Mouse (Mus musculus): ENCODE measurements around the gene Synrg. TPM values are rescaled to one million over a fixed set of nuclear protein-coding genes. Genes with fewer than 3 reads are reported as not detected.

Gene Synrg
- polyA plus RNA-seq, 1 experiment from 2014 or later, result 11.6 TPM

DNA sequence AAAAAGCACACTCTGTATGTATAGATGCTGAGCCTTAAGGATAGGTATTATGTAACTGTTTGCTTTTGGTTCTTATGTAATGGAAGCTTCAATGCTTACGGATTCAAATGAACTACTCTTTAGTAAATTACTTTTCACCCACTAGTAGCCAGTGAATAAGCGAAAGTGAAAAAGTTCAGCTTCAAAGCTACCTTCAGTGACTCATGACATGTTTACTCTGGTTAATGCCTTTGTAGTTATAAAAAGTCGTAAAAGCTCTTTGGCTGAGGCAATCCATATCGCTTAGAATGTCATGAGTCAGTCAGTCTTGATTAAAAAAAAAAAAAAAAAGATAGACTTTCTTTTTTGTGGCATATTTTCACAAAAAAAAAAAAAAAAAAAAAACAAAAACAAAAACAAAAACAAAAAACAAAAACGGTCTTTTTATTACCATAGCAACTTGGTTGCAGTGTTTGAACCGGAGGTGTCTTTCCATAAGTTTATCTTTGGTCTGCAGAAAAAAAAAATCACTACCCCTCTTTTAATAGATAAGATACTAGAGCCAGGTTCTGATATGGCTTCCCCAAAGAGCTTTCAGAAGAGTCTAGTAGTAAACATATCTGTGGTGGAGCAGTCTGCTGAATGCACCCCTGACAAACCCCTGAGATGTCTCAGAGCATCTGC lies 52.0 kb downstream of the Synrg start:
- no peak overlapping the region for H3K4me3 ChIP-seq (ENCODE audit: low read length)
- no peak overlapping the region for H3K4me2 ChIP-seq (replicated peaks; ENCODE audit: low read depth, low read length)
- peaks cover 6% of the 10 kb centered on the region; the same call in 1 of the 2 replicates for H3K36me3 ChIP-seq (ENCODE audit: control insufficient read depth, insufficient read depth, low read length)
- 76% methylated on average over 6 of the region's 6 CpGs for whole genome bisulfite sequencing
- H3K4me1 ChIP-seq (ENCODE audit: control insufficient read depth, insufficient read depth, low read length), result no peaks in the 10 kb centered on the region
- H3K27me3 ChIP-seq (ENCODE audit: control insufficient read depth, insufficient read depth, low read length), result no peaks in the 10 kb centered on the region
- no peak for ATAC-seq (ENCODE audit: low FRiP score, low TSS enrichment)
- H3K9me3 ChIP-seq (ENCODE audit: control insufficient read depth, low read length), result no peaks in the 10 kb centered on the region
- no peak overlapping the region for H3K9ac ChIP-seq (ENCODE audit: low read depth, low read length)
- no peak overlapping the region for H3K27ac ChIP-seq (ENCODE audit: low read depth, low read length)

DNA sequence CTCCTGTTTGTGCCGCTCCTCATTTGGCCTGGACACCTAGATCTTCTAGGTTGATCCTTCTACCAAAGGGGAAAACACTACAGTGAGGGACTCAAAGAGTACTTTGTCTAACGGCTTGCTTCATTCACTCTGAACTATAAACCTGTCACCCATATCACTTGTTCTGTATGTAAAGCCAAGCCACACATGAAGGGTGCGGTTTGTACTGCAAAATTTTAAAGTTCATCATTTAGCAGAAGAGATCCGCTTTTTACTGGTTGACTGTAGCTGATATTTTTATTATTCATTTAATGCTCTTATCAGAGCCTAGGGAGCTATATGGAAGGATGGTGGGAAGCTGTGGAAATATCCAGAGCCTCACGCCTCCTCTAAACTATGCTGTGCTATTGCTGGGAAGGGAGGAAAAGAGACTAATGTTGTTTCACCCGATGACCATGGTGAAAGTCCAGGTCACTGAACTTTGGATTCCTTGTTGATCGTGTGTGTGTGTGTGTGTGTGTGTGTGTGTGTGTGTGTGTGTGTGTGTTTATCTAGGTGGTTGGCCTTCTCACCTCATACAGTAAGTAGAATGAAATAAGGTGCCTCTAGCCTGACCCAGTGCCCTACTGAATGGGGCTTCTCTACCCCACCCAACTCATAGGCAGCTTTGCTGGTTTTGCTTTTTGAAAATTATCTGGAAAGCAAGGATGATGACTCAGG lies 52.7 kb downstream of the Synrg start:
- WGBS, result 69% methylated on average over 7 of the region's 7 CpGs
- no peak for ATAC-seq (ENCODE audit: low FRiP score, low TSS enrichment)

DNA sequence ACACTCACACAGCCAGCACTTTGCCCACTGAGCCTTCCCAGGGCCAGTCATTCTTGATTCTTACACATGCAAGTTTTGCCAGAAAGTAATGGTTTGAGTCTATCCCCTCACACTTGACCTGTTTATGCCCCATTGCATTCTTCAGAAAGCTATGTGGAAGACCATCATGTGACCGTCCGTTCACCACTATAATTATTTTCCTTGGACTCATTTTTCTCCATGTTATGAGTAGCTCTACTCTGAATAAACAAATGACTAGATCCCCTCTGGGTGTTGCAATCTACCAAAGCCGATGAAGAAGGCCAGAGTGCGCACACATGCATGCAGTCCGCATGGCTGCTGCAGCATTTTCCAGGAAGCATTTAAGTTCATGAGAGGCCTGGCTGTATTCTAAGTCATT lies 63.0 kb downstream of the Synrg start:
- WGBS, result 88% methylated on average over 5 of the region's 5 CpGs
- Histone ChIP-seq H3K4me1 (ENCODE audit: control insufficient read depth, insufficient read depth, low read length) (no peaks in the 10 kb centered on the region), H3K27me3 (ENCODE audit: control insufficient read depth, insufficient read depth, low read length) (no peaks in the 10 kb centered on the region), H3K4me2 (replicated peaks; ENCODE audit: low read depth, low read length) (no peak overlapping the region), H3K27ac (ENCODE audit: low read depth, low read length) (no peak overlapping the region), H3K9me3 (ENCODE audit: control insufficient read depth, low read length) (no peaks in the 10 kb centered on the region), H3K4me3 (ENCODE audit: low read length) (no peak overlapping the region), H3K9ac (ENCODE audit: low read depth, low read length) (no peak overlapping the region), H3K36me3 (ENCODE audit: control insufficient read depth, insufficient read depth, low read length) (peaks cover 42% of the 10 kb centered on the region)
- ATAC-seq (ENCODE audit: low FRiP score, low TSS enrichment), result no peak

More for the DNA sequence above, 52.7 kb downstream of the Synrg start:
- Histone ChIP-seq H3K27ac (ENCODE audit: low read depth, low read length) (no peak overlapping the region), H3K27me3 (ENCODE audit: control insufficient read depth, insufficient read depth, low read length) (no peaks in the 10 kb centered on the region), H3K4me3 (ENCODE audit: low read length) (no peak overlapping the region), H3K4me1 (ENCODE audit: control insufficient read depth, insufficient read depth, low read length) (no peaks in the 10 kb centered on the region), H3K36me3 (ENCODE audit: control insufficient read depth, insufficient read depth, low read length) (peaks cover 6% of the 10 kb centered on the region; the same call in 1 of the 2 replicates), H3K4me2 (replicated peaks; ENCODE audit: low read depth, low read length) (no peak overlapping the region), H3K9me3 (ENCODE audit: control insufficient read depth, low read length) (no peaks in the 10 kb centered on the region), H3K9ac (ENCODE audit: low read depth, low read length) (no peak overlapping the region)

DNA sequence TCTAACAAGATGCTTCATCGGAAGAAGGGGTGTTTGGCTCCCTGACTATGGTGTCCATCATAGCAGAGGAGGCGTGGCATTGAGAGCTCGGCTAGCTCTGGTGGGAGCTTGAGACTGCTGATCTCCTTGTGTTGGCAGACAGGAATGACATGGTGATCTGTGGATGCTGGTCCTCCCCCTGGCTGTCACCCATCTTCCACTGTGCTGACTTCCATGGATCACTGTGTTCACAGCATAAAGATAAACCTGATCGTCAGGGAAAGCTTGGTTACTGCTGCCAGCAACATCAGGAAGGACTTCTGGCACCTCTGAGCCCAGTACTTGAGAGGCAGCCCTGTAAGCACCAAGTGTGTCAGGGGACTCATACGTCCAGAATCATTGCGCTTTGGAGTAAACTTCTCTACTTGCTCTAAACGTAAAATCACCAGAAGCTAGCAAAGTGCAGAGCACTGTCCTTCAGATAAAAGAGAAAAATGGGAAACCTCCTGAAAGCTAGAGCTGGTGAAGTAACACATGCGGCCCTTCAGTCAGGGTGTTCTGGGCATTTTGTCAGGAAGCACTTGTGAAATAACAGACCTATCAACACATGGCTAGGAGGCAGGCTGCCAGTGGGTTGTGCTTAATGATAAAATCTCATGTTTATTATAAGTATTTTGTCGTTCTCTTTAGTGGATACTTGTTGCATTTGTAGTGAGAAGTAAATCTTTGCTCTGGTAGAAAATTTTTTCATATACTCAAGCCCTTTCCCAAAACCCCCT lies 64.2 kb downstream of the Synrg start:
- no peaks in the 10 kb centered on the region for H3K27me3 ChIP-seq (ENCODE audit: control insufficient read depth, insufficient read depth, low read length)
- no peak for ATAC-seq (ENCODE audit: low FRiP score, low TSS enrichment)
- peaks cover 43% of the 10 kb centered on the region for H3K36me3 ChIP-seq (ENCODE audit: control insufficient read depth, insufficient read depth, low read length)
- H3K9me3 ChIP-seq (ENCODE audit: control insufficient read depth, low read length), result no peaks in the 10 kb centered on the region
- no peak overlapping the region for H3K4me2 ChIP-seq (replicated peaks; ENCODE audit: low read depth, low read length)
- H3K4me1 ChIP-seq (ENCODE audit: control insufficient read depth, insufficient read depth, low read length), result no peaks in the 10 kb centered on the region
- H3K27ac ChIP-seq (ENCODE audit: low read depth, low read length), result no peak overlapping the region
- no peak overlapping the region for H3K4me3 ChIP-seq (ENCODE audit: low read length)
- WGBS, result 78% methylated on average over 9 of the region's 9 CpGs
- no peak overlapping the region for H3K9ac ChIP-seq (ENCODE audit: low read depth, low read length)

DNA sequence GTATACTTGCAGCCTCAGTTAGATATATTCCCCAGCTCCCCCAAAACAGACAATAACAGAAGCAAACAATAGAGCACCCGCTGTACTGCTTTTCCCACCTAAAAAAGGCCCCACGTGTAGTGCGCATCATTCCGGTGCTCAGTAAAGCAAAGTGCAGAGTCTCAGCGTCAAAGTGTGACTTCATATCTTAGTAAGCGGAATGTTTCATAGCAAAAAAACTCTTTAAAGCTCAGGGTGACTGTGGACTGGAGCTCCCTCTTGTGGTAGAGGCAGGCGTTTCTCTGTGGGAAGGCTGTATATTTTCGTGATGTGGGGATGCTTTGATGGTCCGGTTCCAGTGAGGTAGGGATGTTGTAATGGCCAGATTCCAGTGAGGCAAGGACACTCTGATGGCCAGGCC lies 67.7 kb downstream of the Synrg start:
- no peak for ATAC-seq (ENCODE audit: low FRiP score, low TSS enrichment)
- H3K4me1 ChIP-seq (ENCODE audit: control insufficient read depth, insufficient read depth, low read length), result no peaks in the 10 kb centered on the region
- no peaks in the 10 kb centered on the region for H3K9me3 ChIP-seq (ENCODE audit: control insufficient read depth, low read length)
- H3K36me3 ChIP-seq (ENCODE audit: control insufficient read depth, insufficient read depth, low read length), result peaks cover 17% of the 10 kb centered on the region; the same call in 1 of the 2 replicates
- 56% methylated on average over 9 of the region's 9 CpGs for WGBS
- H3K27ac ChIP-seq (ENCODE audit: low read depth, low read length), result no peak overlapping the region
- H3K9ac ChIP-seq (ENCODE audit: low read depth, low read length), result no peak overlapping the region
- H3K27me3 ChIP-seq (ENCODE audit: control insufficient read depth, insufficient read depth, low read length), result no peaks in the 10 kb centered on the region
- no peak overlapping the region for H3K4me2 ChIP-seq (replicated peaks; ENCODE audit: low read depth, low read length)
- H3K4me3 ChIP-seq (ENCODE audit: low read length), result no peak overlapping the region

DNA sequence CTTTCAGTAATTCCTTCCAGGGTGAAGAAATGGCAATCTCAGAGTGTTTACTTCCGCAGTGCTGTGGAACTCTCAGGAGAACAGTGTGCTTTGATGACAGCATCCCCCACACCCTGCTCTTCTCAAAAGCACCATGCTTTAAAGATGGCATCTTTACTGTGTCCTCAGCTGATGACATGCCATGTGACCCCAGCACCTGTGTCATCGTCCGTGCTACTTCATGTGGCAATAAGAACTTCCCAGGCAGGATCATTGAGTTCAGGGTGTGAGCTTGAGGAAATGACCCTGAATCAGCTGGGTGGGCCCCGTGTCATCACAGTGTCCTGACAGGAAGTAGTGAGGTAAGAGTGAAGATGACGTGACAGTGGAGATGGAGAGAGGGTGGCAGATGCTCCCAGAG lies 68.3 kb downstream of the Synrg start:
- Histone ChIP-seq H3K4me1 (ENCODE audit: control insufficient read depth, insufficient read depth, low read length) (no peaks in the 10 kb centered on the region), H3K4me2 (replicated peaks; ENCODE audit: low read depth, low read length) (no peak overlapping the region), H3K27me3 (ENCODE audit: control insufficient read depth, insufficient read depth, low read length) (no peaks in the 10 kb centered on the region), H3K36me3 (ENCODE audit: control insufficient read depth, insufficient read depth, low read length) (peaks cover 12% of the 10 kb centered on the region; the same call in 1 of the 2 replicates), H3K27ac (ENCODE audit: low read depth, low read length) (no peak overlapping the region), H3K9me3 (ENCODE audit: control insufficient read depth, low read length) (no peaks in the 10 kb centered on the region), H3K9ac (ENCODE audit: low read depth, low read length) (no peak overlapping the region), H3K4me3 (ENCODE audit: low read length) (no peak overlapping the region)
- ATAC-seq (ENCODE audit: low FRiP score, low TSS enrichment), result no peak
- 67% methylated on average over 5 of the region's 5 CpGs for whole genome bisulfite sequencing

DNA sequence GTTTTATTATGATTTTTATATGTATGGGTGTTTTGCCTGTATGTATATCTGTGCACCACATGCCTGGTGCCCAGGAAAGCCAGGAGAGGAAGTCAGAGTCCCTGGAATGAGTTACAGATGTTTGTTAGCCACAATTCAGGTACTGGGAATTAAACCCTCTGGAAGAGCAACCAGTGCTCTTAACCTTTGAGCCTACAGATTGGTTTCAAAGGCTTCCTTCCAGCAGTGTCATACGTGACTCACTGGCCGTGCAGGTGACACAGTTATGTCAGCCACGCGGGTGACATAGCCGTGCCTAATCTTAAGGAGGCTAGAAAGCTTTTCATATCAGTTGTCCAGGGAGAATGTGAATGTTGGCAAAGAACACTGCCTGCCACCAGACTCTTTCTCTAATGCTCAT lies 69.4 kb downstream of the Synrg start:
- H3K4me3 ChIP-seq (ENCODE audit: low read length), result no peak overlapping the region
- H3K9me3 ChIP-seq (ENCODE audit: control insufficient read depth, low read length), result no peaks in the 10 kb centered on the region
- no peak overlapping the region for H3K27ac ChIP-seq (ENCODE audit: low read depth, low read length)
- ATAC-seq (ENCODE audit: low FRiP score, low TSS enrichment), result no peak
- H3K4me2 ChIP-seq (replicated peaks; ENCODE audit: low read depth, low read length), result no peak overlapping the region
- no peaks in the 10 kb centered on the region for H3K4me1 ChIP-seq (ENCODE audit: control insufficient read depth, insufficient read depth, low read length)
- 84% methylated on average over 5 of the region's 5 CpGs for WGBS
- peaks cover 3% of the 10 kb centered on the region; the same call in 1 of the 2 replicates for H3K36me3 ChIP-seq (ENCODE audit: control insufficient read depth, insufficient read depth, low read length)
- no peak overlapping the region for H3K9ac ChIP-seq (ENCODE audit: low read depth, low read length)
- H3K27me3 ChIP-seq (ENCODE audit: control insufficient read depth, insufficient read depth, low read length), result no peaks in the 10 kb centered on the region

DNA sequence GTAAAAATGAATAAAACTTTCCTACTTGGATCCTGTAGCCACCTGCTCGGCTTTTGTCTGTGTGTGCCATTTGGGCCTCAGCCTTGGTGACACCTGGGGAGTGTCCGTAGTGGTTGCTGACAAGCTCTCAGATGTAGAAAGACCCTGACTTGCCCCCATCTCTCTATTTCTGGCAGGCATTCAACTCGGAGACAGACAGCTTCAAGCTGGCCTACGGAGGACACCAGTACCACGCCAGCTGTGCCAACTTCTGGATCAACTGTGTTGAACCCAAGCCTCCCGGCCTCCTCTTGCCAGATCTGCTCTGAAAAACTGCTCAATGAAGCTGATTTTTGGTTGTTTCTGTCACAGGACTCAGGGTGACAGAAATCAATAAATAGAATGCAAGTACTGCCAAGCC lies 76.4 kb downstream of the Synrg start:
- ATAC-seq (ENCODE audit: low FRiP score, low TSS enrichment), result no peak
- WGBS, result 85% methylated on average over 6 of the region's 6 CpGs
- Histone ChIP-seq H3K9ac (ENCODE audit: low read depth, low read length) (no peak overlapping the region), H3K27me3 (ENCODE audit: control insufficient read depth, insufficient read depth, low read length) (no peaks in the 10 kb centered on the region), H3K4me3 (ENCODE audit: low read length) (no peak overlapping the region), H3K36me3 (ENCODE audit: control insufficient read depth, insufficient read depth, low read length) (no peaks in the 10 kb centered on the region; the same call in 1 of the 2 replicates), H3K4me2 (replicated peaks; ENCODE audit: low read depth, low read length) (no peak overlapping the region), H3K27ac (ENCODE audit: low read depth, low read length) (no peak overlapping the region), H3K4me1 (ENCODE audit: control insufficient read depth, insufficient read depth, low read length) (no peaks in the 10 kb centered on the region), H3K9me3 (ENCODE audit: control insufficient read depth, low read length) (no peaks in the 10 kb centered on the region)

Data from kidney, embryonic 14.5 days (tissue).